Mouse (Mus musculus): ENCODE measurements at regions not wholly inside any gene's neighbourhood (a gene's known extent, or its start where the extent isn't known, plus 50 kb on each side); places are given as distances from the start of the nearest gene placed in this dataset.

DNA sequence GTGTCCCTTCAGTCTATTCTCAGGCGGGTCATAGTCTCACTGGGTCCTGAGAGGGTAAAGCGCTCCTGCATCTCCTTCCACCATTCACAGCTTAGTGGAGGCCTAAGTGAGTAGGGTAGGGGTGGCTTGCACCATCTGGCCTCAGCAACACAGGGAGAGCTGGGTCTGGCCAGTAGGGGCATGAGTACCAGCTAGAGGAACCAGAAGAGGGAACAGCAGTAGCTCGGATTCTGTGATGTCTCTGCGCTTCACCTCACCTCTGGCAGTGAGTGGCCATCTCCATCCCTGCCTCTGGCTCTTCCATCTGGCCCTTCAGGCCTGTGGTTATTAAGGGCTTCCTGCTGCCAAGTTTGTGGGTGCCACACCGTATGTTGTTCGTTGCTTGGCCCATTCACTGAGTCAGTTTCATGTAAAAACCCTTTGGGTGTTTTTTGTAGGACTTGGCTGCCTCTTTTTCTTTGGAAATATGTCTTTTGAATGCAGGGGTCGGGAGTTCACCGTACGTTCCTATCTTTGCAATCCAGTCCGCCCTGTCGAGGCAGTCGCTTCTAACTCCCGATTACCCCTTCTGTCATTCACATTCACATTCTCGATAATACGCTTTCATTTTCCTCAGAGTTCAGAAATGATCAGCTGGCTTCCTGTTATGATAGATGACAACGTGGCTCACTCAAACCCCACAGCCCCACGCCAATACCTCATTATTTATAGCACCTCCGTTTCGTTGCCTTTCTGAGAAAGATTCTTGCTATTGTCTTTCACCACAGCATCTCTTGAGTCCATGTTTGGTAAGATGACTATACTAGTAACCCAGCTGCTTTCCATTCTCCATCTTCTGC lies 99.4 kb upstream of the Mrps10 start:
- TF ChIP-seq GATA1 (IDR thresholded peaks at IDR 0.05; ENCODE audit: low read length): no peak
- no peak for TF ChIP-seq TAL1 (IDR thresholded peaks at IDR 0.05; ENCODE audit: low read length)
